Mouse (Mus musculus) brain, adult 10 weeks (tissue): ENCODE measurements around the gene Cdk5rap3. TPM values are rescaled to one million over a fixed set of nuclear protein-coding genes. Genes with fewer than 3 reads are reported as not detected.

Experiments
- polyA plus RNA-seq: library from polyadenylated mRNA; stranded (reverse); fragments of 350-450 nt; fragmentation: Illumina TruSeq; extraction: RNeasy Lipid Tissue Mini Kit (QIAGEN cat#74804); gene quantifications from one replicate; pipeline ENCODE4 v1.2.3, GENCODE M21; 2015; ENCODE audit warnings: low read depth, low replicate concordance

Cdk5rap3 gene
- 29.9 TPM for polyA plus RNA-seq

DNA sequence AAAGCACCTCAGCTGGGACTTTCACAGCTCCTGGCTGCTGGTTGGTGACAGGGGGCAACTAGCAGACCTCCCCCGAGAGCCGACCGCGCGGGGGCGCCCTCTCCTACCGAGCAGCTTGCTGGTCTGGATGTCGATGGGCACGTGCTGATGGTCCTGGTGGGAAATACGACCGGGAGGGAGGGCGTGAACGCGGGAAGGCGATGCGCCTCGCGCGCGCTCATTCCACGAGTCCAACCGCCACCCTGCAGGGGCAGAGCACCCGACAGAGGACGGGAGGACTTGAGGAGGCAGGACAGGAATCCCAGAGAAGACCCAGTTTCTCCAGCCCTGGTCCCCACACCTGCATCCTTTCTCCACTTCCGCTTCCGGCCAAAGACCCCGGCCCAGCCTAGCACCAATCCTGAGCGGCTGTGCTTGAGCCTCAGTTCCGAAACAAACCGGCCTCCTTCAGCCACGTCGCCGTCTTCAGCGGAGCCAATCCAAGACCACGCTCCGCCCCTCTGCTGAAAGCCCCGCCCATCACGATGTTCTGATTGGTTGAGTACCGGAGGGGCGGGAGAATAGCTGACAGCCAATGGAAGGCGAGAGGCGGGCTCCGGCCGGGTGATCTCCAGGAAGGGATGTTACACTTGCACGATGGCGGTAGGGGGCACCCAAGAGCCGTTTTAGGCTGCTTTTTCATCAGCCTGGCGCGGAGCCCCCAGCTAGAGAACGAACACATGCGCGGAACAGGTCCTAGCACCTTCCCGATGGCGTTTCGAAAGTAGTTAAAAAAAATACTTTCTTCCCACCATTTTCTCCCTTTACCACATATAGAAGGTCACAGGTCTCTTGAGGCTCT is at the start of gene Cdk5rap3:
Cdk5rap3 (minus strand) TSS at position 453 of the 841 bp plus-strand sequence.

DNA sequence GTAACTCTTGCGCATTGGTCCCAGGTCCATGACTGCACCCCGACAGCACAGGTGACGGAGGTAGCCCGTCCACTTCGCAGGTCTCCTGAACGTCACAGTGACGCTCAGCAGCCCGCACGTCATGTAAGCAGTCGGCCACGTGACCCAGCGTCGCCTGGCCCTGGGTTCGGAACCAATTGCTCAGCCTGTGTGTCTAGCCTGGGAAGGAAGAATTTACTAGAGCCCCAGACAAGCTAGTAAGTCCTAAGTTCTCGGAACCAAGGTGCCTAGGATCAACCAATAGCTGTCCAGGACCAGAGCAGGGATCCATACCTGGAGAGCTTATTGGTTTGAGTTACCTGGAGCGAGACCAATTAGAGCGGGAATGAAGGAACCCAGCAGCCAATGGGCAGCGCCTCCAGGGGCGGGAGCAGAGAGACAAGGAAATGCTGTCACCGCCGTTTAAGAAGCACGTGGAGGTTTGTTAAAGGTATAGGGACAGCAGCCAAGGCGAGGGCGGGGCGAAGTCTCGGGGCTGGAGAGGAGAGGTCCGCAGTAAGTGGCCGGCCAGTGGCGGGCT is 27.5 kb upstream of the Cdk5rap3 start, which contains the start of gene Pnpo:
Pnpo (minus strand) TSS at position 241 of the 559 bp plus-strand sequence.

DNA sequence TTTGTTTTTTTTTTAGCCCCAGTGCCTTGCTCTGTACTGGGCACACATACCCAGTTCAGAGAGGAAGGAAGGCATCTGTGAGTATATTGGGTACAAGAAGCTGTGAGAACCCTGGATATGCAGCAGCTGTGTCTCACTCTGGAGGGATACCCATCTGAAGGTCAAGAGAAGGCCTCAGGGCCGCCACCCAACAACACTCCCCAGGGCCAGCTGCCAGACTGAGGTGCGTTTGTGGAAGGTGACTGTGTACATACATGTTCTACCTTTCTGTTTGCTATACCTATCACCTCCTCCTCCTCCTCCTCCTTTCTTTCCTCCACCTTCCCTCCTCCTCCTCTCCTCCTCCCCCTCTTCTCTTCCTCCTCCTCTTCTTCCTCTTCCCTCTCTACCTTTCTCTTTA is 11.8 kb upstream of the Cdk5rap3 start, which contains the start of gene Prr15l:
Prr15l (plus strand) TSS at position 17 of the 400 bp plus-strand sequence.

Other genes with a start within 250 kb of the Cdk5rap3 start
- 36.9 TPM for gene Snx11, start 138.9 kb downstream of the Cdk5rap3 start, polyA plus RNA-seq
- gene Cbx1, start 127.4 kb downstream of the Cdk5rap3 start, polyA plus RNA-seq: 43.0 TPM
- 222 TPM for gene Nfe2l1, start 86.5 kb downstream of the Cdk5rap3 start, polyA plus RNA-seq
- gene Copz2, start 66.6 kb downstream of the Cdk5rap3 start, polyA plus RNA-seq: 11.5 TPM
- gene Prr15l, start 11.6 kb upstream of the Cdk5rap3 start, polyA plus RNA-seq: not detected
- 53.9 TPM for gene Pnpo, start 27.5 kb upstream of the Cdk5rap3 start, polyA plus RNA-seq
- gene Sp2, start 66.5 kb upstream of the Cdk5rap3 start, polyA plus RNA-seq: 9.7 TPM
- gene Sp6, start 96.9 kb upstream of the Cdk5rap3 start, polyA plus RNA-seq: 0.19 TPM
- 5.4 TPM for gene Scrn2, start 113.4 kb upstream of the Cdk5rap3 start, polyA plus RNA-seq
- 1.3 TPM for gene Lrrc46, start 124.9 kb upstream of the Cdk5rap3 start, polyA plus RNA-seq
- 78.6 TPM for gene Mrpl10, start 125.1 kb upstream of the Cdk5rap3 start, polyA plus RNA-seq
- 9.9 TPM for gene Osbpl7, start 134.1 kb upstream of the Cdk5rap3 start, polyA plus RNA-seq
- 0.24 TPM for gene Tbx21, start 198.8 kb upstream of the Cdk5rap3 start, polyA plus RNA-seq
- gene Tbkbp1, start 235.0 kb upstream of the Cdk5rap3 start, polyA plus RNA-seq: 39.0 TPM